Mouse (Mus musculus) cerebellum, adult 9-10 months (tissue): ENCODE measurements around the gene Btbd9.

Experiments
- DNase-seq: peaks from one replicate; pipeline ENCODE4 v3.0.0; 2022

Gene Btbd9

GRCm38 (mm10) chr17:30269136-30270063 lies 306.9 kb downstream of the Btbd9 start:
- DNase-seq = no peak

GRCm38 (mm10) chr17:30268456-30268855 lies 307.8 kb downstream of the Btbd9 start:
- DNase-seq = peak; percentile 59

- DNase-seq = no peak
Measured at GRCm38 (mm10) chr17:30267432-30267973, 308.8 kb downstream of the Btbd9 start.

GRCm38 (mm10) chr17:30263535-30263934 lies 312.8 kb downstream of the Btbd9 start:
- DNase-seq = no peak

GRCm38 (mm10) chr17:30262943-30263342 lies 313.3 kb downstream of the Btbd9 start:
- no peak for DNase-seq

- no peak for DNase-seq
Measured at GRCm38 (mm10) chr17:30262440-30262839, 313.8 kb downstream of the Btbd9 start.

GRCm38 (mm10) chr17:30261983-30262340 lies 314.3 kb downstream of the Btbd9 start:
- DNase-seq = no peak

GRCm38 (mm10) chr17:30261307-30261982 lies 314.8 kb downstream of the Btbd9 start:
- no peak for DNase-seq

GRCm38 (mm10) chr17:30260641-30261306 lies 315.5 kb downstream of the Btbd9 start:
- no peak for DNase-seq

- DNase-seq = no peak
Measured at GRCm38 (mm10) chr17:30259938-30260337, 316.4 kb downstream of the Btbd9 start.

- no peak for DNase-seq
Measured at GRCm38 (mm10) chr17:30258480-30258879, 317.8 kb downstream of the Btbd9 start.

GRCm38 (mm10) chr17:30255928-30256560 lies 320.2 kb downstream of the Btbd9 start:
- DNase-seq = no peak

- DNase-seq = no peak
Measured at GRCm38 (mm10) chr17:30253924-30254323, 322.4 kb downstream of the Btbd9 start.

GRCm38 (mm10) chr17:30253028-30253427 lies 323.3 kb downstream of the Btbd9 start:
- DNase-seq = no peak

GRCm38 (mm10) chr17:30245308-30245706 lies 331.0 kb downstream of the Btbd9 start:
- no peak for DNase-seq

GRCm38 (mm10) chr17:30244651-30245307 lies 331.5 kb downstream of the Btbd9 start:
- no peak for DNase-seq

GRCm38 (mm10) chr17:30243540-30243939 lies 332.7 kb downstream of the Btbd9 start:
- DNase-seq = no peak

- no peak for DNase-seq
Measured at GRCm38 (mm10) chr17:30242647-30243046, 333.6 kb downstream of the Btbd9 start.

- DNase-seq = peak; percentile 31
Measured at GRCm38 (mm10) chr17:30241720-30242322, 334.5 kb downstream of the Btbd9 start.

GRCm38 (mm10) chr17:30241061-30241460 lies 335.2 kb downstream of the Btbd9 start:
- DNase-seq = peak; percentile 63

- DNase-seq = peak; percentile 81
Measured at GRCm38 (mm10) chr17:30240659-30241058, 335.6 kb downstream of the Btbd9 start.

GRCm38 (mm10) chr17:30239458-30239857 lies 336.8 kb downstream of the Btbd9 start:
- no peak for DNase-seq
